Mouse (Mus musculus) right cerebral cortex, postnatal 10 days (tissue): ENCODE measurements around the gene Limk2.
A peak's percentile ranks its signal among the peaks of the same experiment; 100 is the strongest.

Source experiments
- DNase-seq, 2 experiments: peaks; one replicate each; pipeline ENCODE4 v3.0.0; 2021; ENCODE audit warnings: low spot score in 2 of 2

The Limk2 gene

DNA sequence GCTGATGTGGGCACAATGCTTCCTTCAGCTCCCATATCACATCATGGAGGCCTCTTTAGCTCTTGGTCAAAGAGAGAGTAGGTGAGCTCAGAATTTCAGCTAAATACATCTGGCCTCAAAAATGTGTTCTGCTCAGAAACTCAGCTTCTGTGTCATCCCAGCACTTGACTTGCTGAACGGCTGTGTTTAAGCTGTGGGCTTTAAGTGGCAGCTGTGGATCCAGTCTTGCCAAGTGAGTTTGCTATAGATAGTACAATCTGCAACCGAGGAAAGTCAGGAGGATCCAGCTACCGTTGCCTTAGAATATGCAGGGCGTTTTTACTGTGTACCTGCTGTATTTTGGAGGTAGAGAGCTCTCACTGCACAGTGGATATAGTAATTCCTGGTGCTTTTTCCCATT is 106.6 kb downstream of the Limk2 start:
- peak in 1 of 2 experiments; percentile 65 for DNase-seq

DNA sequence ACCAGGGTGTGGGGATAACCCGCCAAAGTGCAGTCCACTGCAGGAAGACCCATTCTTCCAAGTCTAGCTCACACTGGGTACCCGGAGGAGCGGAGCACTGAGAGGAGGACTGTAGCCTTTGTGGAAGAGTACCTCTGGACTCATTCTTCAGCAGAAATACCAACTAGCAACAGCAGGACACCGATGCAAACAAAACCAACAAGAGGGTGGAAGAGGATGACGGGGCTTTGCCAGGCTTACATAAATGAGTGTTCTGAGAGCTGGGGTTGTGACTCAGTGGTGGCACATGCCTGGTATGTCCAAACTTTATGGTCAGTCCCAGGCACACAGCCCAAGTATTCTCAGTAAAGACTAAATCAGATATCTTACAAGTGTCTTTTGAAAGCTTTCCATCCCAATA is 107.9 kb downstream of the Limk2 start:
- no peak for DNase-seq

DNA sequence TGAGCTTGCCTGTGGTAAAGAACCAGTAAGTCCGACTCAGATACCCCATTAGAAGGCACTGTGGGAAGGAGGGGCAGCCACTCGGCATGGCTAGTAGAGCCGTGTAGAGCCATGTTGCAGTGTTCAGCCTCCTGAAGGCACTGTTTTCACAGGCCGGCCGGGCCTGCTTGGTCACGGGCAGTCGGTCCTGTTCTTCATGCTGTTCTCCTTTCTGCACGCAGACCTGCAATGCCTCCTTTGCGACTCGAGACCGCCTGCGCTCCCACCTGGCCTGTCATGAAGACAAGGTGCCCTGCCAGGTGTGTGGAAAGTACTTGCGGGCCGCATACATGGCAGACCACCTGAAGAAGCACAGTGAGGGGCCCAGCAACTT is 110.2 kb downstream of the Limk2 start:
- peak in 1 of 2 experiments; percentile 16 for DNase-seq

DNA sequence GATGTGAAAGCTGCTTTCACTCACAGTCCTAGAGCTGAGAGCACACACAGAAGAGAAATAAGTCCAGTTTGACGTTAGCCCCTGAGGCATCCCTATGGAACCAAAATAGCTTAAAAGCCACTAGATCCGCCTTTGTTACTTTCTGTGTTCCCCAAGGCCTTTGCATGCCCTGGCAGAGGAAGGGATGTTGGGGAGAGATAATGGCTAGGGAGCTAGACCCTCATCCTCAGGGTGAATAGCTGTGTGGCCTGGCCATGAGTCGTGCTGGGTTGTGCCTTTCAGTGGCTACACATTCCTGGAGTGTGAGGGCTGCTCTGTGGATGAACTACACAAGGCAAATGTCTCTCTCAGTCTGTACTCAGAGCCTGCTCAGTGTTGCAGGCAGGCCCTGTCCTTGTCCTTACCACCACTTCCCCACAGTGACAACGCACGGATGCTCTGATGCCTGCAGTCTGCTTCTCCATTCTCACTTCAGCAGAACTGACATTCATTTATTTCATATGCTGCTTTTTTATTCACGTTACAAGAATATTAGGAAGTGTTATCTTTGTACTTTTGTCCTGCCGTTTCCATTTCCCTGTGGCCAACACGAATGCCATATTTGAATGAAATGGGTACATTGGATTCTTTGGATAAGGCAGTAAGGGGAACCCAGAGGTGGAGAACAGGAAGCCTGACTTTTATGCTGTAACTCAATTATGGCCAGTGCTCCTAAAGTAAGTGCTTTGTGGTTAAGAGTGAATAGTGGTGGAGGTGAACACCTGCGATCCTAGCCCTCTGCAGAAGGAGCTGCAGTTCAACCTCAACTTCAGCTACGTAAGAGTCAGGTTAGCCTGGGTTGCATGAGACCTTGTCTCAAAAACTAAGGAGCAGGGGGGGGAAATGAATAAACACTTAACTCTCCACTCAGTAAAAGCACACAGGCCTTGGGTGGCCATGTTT is 110.8 kb downstream of the Limk2 start:
- DNase-seq: peak in 1 of 2 experiments; percentile 10

DNA sequence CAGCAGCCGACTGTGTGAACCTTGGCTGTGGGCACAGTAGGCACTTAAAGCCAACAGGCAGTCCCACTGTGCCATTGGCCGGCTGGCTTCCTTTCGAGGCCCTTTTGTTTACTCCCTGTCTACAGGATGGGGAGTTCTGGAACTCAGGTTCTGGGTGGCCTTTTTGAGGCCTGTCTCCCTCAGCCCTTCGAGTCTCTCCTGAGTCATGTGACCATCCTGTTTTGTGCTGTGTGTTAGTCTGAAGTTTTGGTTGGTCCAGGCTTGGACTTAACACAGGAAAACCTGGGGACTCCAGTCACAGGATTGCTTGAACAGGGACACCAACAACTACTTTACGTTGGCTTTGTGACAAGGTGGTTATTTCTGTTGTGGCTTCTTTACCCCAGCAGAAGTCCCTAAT is 112.9 kb downstream of the Limk2 start:
- peak in 1 of 2 experiments; percentile 56 for DNase-seq

DNA sequence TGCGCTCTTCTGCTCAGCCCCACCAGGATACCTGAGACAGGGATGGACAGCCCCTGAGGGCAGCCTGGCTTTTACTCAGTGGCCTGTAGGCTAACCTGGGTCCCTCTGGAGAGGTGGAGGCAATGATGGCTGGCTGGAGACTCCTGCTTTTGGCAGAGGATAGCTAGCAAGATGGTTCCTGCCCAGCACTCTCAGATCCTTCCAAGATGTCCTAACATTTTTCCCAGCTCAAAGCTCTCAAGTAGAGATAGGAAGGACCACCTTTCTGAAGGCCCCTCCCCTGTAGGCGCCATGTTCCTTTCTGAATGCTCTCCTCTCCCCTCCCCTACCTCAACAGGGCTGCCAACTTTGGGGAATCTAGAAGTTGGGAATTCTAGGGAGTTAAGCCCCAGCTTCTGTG is 114.3 kb downstream of the Limk2 start:
- no peak for DNase-seq
